Mouse (Mus musculus) lung, embryonic 16.5 days (tissue): ENCODE data around the gene Borcs7. TPM values are rescaled to one million over a fixed set of nuclear protein-coding genes. Genes with fewer than 3 reads are reported as not detected.
A peak's percentile ranks its signal among the peaks of the same experiment; 100 is the strongest.

ENCODE experiments used
- ATAC-seq: fragments of 200-750 bp; cut with Nextera tagmentation; 2 replicates; pipeline ENCODE4 v1.8.0; 2017; ENCODE audit warnings: low read depth, mild to moderate bottlenecking, moderate library complexity
- H3K27ac ChIP-seq: fragments of 300-500 bp; sonication (generic); 2 replicates; pipeline ENCODE4 v1.5.1; 2014; ENCODE audit warnings: mild to moderate bottlenecking, control low read depth, low read length
- H3K27me3 ChIP-seq: fragments of 300-500 bp; sonication (generic); 2 replicates; pipeline ENCODE4 v1.6.1; 2014; ENCODE audit warnings: low read depth, low read length, mixed read lengths; ENCODE audit not compliant: control insufficient read depth, insufficient read depth
- H3K36me3 ChIP-seq: fragments of 300-500 bp; sonication (generic); 2 replicates; pipeline ENCODE4 v1.6.1; 2014; ENCODE audit warnings: low read length; ENCODE audit not compliant: control insufficient read depth, insufficient read depth
- H3K4me1 ChIP-seq: fragments of 300-500 bp; sonication (generic); replicated peaks from 2 replicates; pipeline ENCODE4 v1.6.1; 2014; ENCODE audit warnings: low read length, mixed read lengths; ENCODE audit not compliant: control insufficient read depth, insufficient read depth
- H3K4me2 ChIP-seq: fragments of 300-500 bp; sonication (generic); 2 replicates; pipeline ENCODE4 v1.6.1; 2014; ENCODE audit warnings: low read depth, low read length, control low read depth
- H3K4me3 ChIP-seq: fragments of 300-500 bp; sonication (generic); 2 replicates; pipeline ENCODE4 v1.5.1; 2014; ENCODE audit warnings: mild to moderate bottlenecking, low read length, control low read depth
- H3K9ac ChIP-seq: fragments of 300-500 bp; sonication (generic); 2 replicates; pipeline ENCODE4 v1.6.1; 2014; ENCODE audit warnings: low read length, control low read depth
- H3K9me3 ChIP-seq: fragments of 300-500 bp; sonication (generic); 2 replicates; pipeline ENCODE4 v1.6.1; 2016; ENCODE audit warnings: low read length; ENCODE audit not compliant: control insufficient read depth
- WGBS: fragments of 180-500 bp; shearing (Covaris S2); extraction: QIAGEN DNeasy Blood & Tissue Kit; methylation state at CpG from one replicate; pipeline ENCODE4 v1.1.7; 2014; 5-methylcytosine and 5-hydroxymethylcytosine counted together
- polyA plus RNA-seq: library from polyadenylated mRNA; unstranded; fragments of >200 nt; fragmentation: Nextera tagmentation; extraction: Ambion mirVana; gene quantifications from 2 replicates; pipeline ENCODE4 v1.2.1, GENCODE M21; 2015

The Borcs7 gene
- polyA plus RNA-seq, 1 experiment from 2014 or later, result 15.9 TPM

DNA sequence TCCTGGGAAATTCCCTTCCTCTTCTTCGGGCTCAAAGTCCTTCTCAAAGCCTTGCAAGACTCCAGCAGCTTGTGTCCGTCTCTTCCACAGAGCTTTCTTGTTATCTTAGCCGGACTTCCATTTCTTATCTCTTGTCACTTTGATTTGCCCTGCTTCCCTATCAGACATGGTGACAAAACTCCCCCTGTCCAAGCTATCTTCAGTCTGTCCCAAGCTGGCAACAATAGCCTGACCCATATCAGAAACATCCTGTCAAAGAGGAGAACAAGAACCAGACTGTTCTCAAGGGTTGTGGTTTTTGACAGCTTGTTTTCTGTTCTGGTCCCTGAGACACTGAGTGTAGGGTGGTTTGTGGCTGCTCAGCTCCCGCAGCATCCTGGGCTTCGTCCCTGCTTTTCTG lies 45.5 kb downstream of the Borcs7 start:
- no peaks in the 10 kb centered on the region for H3K36me3 ChIP-seq
- no peak overlapping the region for H3K4me2 ChIP-seq
- H3K27me3 ChIP-seq, result no peaks in the 10 kb centered on the region
- 26% methylated on average over 5 of the region's 5 CpGs for WGBS
- peak; percentile 62; the same call in 1 of the 2 replicates for ATAC-seq
- H3K4me3 ChIP-seq, result no peak overlapping the region
- H3K9ac ChIP-seq, result no peak overlapping the region
- no peaks in the 10 kb centered on the region for H3K9me3 ChIP-seq
- no peaks in the 10 kb centered on the region for H3K4me1 ChIP-seq
- no peak overlapping the region for H3K27ac ChIP-seq

DNA sequence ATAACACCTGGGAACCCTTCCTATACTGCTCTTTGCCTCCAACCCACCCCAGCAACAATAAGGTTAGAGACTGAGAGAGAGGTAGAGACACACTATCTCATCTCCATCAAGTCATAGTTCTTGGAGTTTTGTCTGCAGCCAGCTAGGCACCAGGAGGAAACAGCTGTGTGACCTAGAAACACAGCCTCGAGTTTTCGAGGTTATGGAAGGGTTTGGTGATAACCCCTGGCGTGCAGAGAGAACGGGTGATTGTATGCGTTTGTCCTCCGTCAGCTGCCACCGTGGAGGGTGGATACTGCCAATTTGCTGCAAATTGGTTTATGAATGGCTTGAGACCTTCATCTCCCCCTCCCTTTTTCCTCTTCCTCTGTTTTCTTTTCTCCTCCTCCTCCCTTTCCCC lies 47.4 kb downstream of the Borcs7 start:
- 49% methylated on average over 7 of the region's 7 CpGs for WGBS
- Histone ChIP-seq H3K4me3 (no peak overlapping the region), H3K27ac (no peak overlapping the region), H3K4me1 (no peaks in the 10 kb centered on the region), H3K27me3 (no peaks in the 10 kb centered on the region), H3K9me3 (no peaks in the 10 kb centered on the region), H3K36me3 (no peaks in the 10 kb centered on the region), H3K9ac (no peak overlapping the region), H3K4me2 (no peak overlapping the region)
- ATAC-seq, result no peak

DNA sequence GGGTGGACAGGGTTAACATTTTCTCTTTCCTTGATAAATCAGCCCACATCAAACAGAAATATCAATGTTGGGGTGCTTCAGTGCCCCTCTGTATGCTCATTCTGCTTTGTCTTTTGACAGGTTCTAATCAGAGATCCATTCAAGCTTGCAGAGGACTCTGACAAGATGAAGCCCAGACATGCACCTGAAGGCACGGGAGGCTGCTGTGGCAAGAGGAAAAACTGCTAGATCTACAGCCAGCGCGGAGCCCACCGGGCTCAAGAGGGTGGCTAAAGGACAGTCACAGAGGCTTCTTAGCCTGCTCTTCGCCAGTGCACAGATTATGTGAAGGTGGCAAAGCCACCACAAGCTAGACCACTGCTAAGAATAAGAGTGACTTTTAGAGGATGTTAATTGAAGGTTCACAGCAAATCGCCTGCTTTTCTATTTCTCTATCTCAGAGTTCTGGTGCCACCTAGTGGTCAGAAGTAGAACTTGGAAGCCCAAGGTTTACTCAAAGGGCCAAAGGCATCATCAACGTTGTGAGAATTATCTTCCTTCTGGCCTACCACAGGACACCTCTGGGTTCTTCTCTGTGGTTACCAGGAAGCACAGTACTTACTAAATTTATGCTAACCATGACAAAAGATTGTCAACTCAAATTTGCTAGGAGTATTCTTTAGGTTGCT lies 50.8 kb downstream of the Borcs7 start:
- H3K4me2 ChIP-seq, result no peak overlapping the region
- 52% methylated on average over 7 of the region's 7 CpGs for WGBS
- H3K9me3 ChIP-seq, result no peaks in the 10 kb centered on the region
- H3K36me3 ChIP-seq, result no peaks in the 10 kb centered on the region
- no peaks in the 10 kb centered on the region for H3K27me3 ChIP-seq
- H3K4me3 ChIP-seq, result no peak overlapping the region
- ATAC-seq, result no peak
- no peaks in the 10 kb centered on the region for H3K4me1 ChIP-seq
- H3K9ac ChIP-seq, result no peak overlapping the region
- H3K27ac ChIP-seq, result no peak overlapping the region

DNA sequence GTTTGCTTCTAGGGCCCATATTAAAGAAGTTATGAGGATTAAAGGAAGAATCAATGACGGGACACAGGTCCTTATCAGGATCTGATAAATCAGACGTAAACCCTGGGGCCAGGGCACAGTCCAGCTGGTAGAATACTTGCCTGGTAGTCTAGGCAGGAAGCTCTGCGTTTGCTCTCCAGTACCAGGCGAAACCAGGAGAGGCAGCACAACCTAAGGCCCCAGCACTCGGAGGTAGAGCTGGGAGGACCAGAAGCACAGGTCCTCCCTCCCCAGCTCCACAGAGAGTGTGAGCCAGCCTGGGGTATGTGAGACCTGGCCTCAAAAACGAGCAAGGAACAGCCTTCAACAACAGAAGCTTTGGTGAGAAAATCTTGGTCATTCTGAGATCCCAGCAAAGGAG lies 51.9 kb downstream of the Borcs7 start:
- no peaks in the 10 kb centered on the region for H3K27me3 ChIP-seq
- no peak overlapping the region for H3K27ac ChIP-seq
- H3K9me3 ChIP-seq, result no peaks in the 10 kb centered on the region
- H3K4me2 ChIP-seq, result no peak overlapping the region
- no peaks in the 10 kb centered on the region for H3K36me3 ChIP-seq
- H3K9ac ChIP-seq, result no peak overlapping the region
- no peaks in the 10 kb centered on the region for H3K4me1 ChIP-seq
- ATAC-seq, result no peak
- H3K4me3 ChIP-seq, result no peak overlapping the region
- WGBS, result 25% methylated on average over 6 of the region's 6 CpGs

DNA sequence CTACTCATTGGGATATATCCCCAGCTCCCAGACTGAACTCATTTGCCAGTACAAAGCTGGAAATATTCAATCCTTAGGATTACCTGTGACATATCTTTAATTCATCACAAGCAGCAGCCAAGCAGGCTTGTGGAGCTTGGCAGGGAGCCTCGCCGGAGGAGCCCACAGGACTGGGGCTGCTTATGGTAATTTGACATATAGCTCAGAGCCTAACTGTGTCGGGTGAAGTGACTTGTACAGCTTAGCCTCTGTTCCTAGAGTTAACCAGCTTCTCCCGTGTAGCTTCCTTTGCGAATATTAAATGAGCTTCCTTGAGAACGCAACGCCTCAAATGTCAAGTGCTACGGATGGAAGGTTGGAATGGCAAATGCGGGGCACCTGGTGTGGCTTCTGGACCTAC lies 55.0 kb downstream of the Borcs7 start:
- no peak for ATAC-seq
- no peak overlapping the region for H3K27ac ChIP-seq

DNA sequence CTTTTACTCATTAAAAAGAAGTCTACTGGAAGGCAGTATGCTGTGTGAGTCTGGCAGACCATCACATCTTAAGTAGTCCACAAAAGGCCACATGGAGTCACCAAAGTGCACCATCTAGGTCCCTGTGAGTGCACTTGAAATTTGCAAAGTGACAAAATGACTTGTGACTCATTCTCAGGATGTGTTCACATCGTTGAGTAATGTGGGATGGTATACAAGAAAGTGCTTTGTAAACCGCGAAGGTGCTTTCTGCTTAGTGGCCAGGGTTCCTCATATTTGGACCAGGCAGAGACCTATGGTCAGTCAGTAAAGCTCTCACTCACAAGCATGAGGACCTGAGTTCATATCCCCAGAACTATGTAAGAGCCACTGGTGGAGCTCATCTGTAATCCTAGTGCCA lies 58.1 kb downstream of the Borcs7 start:
- H3K9ac ChIP-seq, result no peak overlapping the region
- no peak overlapping the region for H3K4me3 ChIP-seq
- H3K4me1 ChIP-seq, result no peaks in the 10 kb centered on the region
- H3K27ac ChIP-seq, result no peak overlapping the region
- no peak for ATAC-seq
- 79% methylated on average over 3 of the region's 3 CpGs for WGBS
- no peaks in the 10 kb centered on the region for H3K9me3 ChIP-seq
- no peaks in the 10 kb centered on the region for H3K27me3 ChIP-seq
- H3K4me2 ChIP-seq, result no peak overlapping the region
- H3K36me3 ChIP-seq, result no peaks in the 10 kb centered on the region

More for the DNA sequence above, 55.0 kb downstream of the Borcs7 start:
- H3K27me3 ChIP-seq, result no peaks in the 10 kb centered on the region
- H3K4me3 ChIP-seq, result no peak overlapping the region
- H3K36me3 ChIP-seq, result no peaks in the 10 kb centered on the region
- no peaks in the 10 kb centered on the region for H3K4me1 ChIP-seq
- H3K9ac ChIP-seq, result no peak overlapping the region
- H3K9me3 ChIP-seq, result no peaks in the 10 kb centered on the region
- 62% methylated on average over 9 of the region's 9 CpGs for WGBS
- H3K4me2 ChIP-seq, result no peak overlapping the region

DNA sequence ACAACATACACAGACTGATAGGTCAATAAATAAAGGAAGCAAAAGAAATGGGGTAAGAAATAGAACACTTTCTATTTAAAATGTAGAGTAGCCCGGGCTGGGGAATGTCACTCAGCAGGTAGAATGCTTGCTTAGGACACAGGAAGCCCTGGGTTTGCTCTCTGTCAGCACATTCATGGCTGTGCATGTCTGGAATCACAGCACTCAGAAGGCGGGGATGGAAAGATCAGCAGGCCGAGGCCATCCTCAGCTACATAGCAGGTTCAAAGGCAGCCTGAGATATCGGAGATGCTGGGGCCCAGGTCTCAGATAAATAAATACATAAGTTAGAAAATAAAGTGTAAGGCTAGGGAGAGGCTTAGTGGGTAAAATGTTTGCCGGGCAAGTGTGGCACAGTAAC lies 62.5 kb downstream of the Borcs7 start:
- ATAC-seq, result no peak
- Histone ChIP-seq H3K4me3 (no peak overlapping the region), H3K27me3 (no peaks in the 10 kb centered on the region), H3K36me3 (no peaks in the 10 kb centered on the region), H3K27ac (no peak overlapping the region), H3K4me2 (no peak overlapping the region), H3K4me1 (no peaks in the 10 kb centered on the region), H3K9ac (no peak overlapping the region), H3K9me3 (no peaks in the 10 kb centered on the region)
- WGBS, result 79% methylated on average over 5 of the region's 5 CpGs

Other genes starting within 250 kb of the Borcs7 start
- gene Trim8, start 188.2 kb upstream of the Borcs7 start, polyA plus RNA-seq, result 22.4 and 24.9 TPM in 2 replicates
- gene Arl3, start 116.7 kb upstream of the Borcs7 start, polyA plus RNA-seq, result 113 and 118 TPM in 2 replicates
- gene Sfxn2, start 116.5 kb upstream of the Borcs7 start, polyA plus RNA-seq, result 24.6 and 28.4 TPM in 2 replicates
- gene Wbp1l, start 90.8 kb upstream of the Borcs7 start, polyA plus RNA-seq, result 43.9 and 44.0 TPM in 2 replicates
- 0.09 and 0.38 TPM in 2 replicates for gene Cyp17a1, start 16.7 kb upstream of the Borcs7 start, polyA plus RNA-seq
- gene As3mt, start 17.6 kb downstream of the Borcs7 start, polyA plus RNA-seq, result 34.8 and 35.1 TPM in 2 replicates
- 2.5 and 2.6 TPM in 2 replicates for gene Cnnm2, start 71.7 kb downstream of the Borcs7 start, polyA plus RNA-seq